Mouse (Mus musculus) ES-E14 (cell line): ENCODE data around the gene Il15ra.

Experiments used
- CHD2 ChIP-seq: IDR thresholded peaks from 2 replicates; pipeline ENCODE4 v1.6.1; 2014; ENCODE audit warnings: mild to moderate bottlenecking, low read depth, low read length, inconsistent platforms
- HCFC1 ChIP-seq: IDR thresholded peaks from 2 replicates; pipeline ENCODE4 v1.6.1; 2012; ENCODE audit warnings: low read length, inconsistent platforms, borderline replicate concordance; ENCODE audit not compliant: insufficient read depth
- MAFK ChIP-seq: IDR thresholded peaks from 2 replicates; pipeline ENCODE4 v1.6.1; 2014; ENCODE audit warnings: mild to moderate bottlenecking, low read depth, low read length, inconsistent platforms; ENCODE audit not compliant: insufficient read depth
- ZC3H11A ChIP-seq: IDR thresholded peaks from 2 replicates; pipeline ENCODE4 v1.6.1; 2012; ENCODE audit warnings: low read depth, mild to moderate bottlenecking, inconsistent platforms, low read length, borderline replicate concordance
- ZNF384 ChIP-seq: IDR thresholded peaks from 2 replicates; pipeline ENCODE4 v1.6.1; 2012; ENCODE audit warnings: low read depth, low read length, inconsistent platforms

DNA sequence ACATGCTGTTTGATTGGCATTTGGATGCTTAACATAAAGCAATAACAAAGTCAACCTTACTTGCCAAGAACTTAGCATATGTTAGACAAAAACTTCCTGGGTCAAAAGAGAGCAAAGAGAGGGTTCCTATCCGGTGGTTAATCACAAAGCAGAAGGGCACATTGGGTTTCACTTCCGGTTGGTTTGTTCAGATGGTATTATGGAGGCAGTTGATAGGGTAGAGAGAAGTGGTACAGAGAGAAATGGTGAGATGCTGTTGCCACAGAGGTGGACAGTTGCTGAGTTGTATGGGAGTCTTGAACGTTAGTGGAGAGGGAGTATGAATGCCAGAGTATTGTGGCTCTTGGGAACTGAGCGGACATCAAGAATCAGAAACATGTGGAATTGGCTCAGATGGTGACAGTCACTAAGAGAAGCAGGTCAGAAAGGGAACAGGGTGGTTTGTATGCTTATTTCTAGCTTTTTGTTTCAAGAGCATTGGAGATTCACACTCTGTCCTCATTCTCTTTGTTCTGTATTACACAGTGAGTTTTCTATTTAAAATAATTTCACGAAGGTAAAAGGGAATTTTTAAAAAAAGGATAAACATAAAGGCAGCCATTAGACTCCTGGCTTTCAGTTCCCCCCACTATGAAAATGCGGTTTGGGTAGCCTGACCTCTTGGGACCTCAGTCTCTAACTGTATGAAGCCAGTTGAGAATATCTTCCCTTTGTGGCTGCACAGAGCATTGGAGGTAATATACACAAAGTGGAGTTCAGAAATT is 42.8 kb upstream of the Il15ra start:
- TF ChIP-seq ZNF384 (no peak), ZC3H11A (no peak), HCFC1 (no peak), CHD2 (no peak), MAFK (no peak)
